Mouse (Mus musculus): ENCODE results near the gene Pla2g15.
A peak's percentile ranks its signal among the peaks of the same experiment; 100 is the strongest.
"Not testable (repeated sequence)": the region's sequence is repeated elsewhere in the genome, so short reads cannot be mapped to it uniquely, and the experiment has no call there.

Pla2g15 gene

GRCm38 (mm10) chr8:106169017-106169933 is 19.1 kb downstream of the Pla2g15 start:
- DNase-seq (ENCODE audit: low read depth), result peak; percentile 57

GRCm38 (mm10) chr8:106169934-106170480 is 19.8 kb downstream of the Pla2g15 start:
- peak; percentile 62 for DNase-seq (ENCODE audit: low read depth)

DNA sequence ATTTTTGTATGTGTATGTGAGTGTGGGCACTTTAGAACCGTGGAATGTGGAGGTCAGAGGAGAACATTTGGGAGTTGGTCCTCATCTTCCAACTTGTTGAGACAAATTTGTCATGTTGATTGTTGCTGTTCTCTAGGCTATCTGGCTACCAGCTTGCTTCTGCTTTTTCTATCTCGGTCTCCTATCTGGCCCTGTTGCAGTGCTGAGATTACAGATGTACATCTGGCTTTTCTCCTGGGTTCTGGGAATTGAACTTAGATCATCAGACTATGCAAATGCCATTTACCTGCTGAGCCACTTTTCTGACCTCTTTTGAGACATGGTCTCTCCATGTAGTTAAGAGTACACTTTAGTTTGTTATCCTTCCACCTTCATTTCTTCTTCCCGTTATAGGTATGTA is 23.4 kb downstream of the Pla2g15 start:
- DNase-seq (ENCODE audit: low read depth), result no peak

- no peak for DNase-seq (ENCODE audit: low read depth)
Measured at GRCm38 (mm10) chr8:106176891-106177290, 26.7 kb downstream of the Pla2g15 start.

DNA sequence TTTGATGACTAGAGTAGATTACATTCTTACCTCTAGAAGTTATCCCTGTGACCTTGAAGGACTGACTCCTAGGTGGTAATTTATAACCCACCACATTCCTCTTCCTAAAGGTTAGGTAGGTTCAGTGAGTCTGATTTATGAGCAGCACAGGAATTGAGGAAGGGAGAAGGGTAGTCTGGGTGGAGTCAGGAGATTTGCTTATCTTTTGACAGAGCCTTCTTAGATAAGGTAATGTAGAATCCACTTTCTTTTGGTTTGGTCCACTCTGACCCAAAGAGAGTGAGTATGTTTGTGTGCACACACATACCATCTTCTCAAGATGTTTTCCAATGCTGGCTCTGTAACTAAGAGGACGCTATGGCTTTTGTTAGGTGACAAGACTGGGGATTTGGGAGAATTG is 27.4 kb downstream of the Pla2g15 start:
- no peak for DNase-seq (ENCODE audit: low read depth)

- DNase-seq (ENCODE audit: low read depth), result no peak
Measured at GRCm38 (mm10) chr8:106178428-106178827, 28.2 kb downstream of the Pla2g15 start.

- DNase-seq (ENCODE audit: low read depth), result peak; percentile 95
Measured at GRCm38 (mm10) chr8:106185628-106186270, 35.5 kb downstream of the Pla2g15 start.

DNA sequence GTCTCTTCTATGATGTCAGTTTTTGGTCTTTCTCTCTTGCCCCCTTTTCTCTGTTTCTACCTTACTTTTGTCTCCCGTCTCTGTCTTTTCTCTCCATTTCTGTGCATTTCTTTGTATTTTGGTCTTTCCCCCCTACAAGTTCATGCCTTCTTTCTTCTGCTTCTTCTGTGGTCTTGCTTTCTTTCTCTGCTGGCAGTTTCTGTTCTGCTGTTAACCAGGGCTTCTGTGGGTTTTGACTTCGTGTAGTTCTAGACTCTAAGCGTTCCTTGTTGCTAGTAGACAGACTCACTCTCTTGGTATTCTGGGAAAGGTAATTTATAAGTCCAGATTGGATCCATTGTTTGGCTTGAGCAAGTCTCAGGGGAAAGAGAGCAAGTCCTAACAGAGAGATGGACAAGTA is 36.2 kb downstream of the Pla2g15 start:
- peak; percentile 36 for DNase-seq (ENCODE audit: low read depth)

DNA sequence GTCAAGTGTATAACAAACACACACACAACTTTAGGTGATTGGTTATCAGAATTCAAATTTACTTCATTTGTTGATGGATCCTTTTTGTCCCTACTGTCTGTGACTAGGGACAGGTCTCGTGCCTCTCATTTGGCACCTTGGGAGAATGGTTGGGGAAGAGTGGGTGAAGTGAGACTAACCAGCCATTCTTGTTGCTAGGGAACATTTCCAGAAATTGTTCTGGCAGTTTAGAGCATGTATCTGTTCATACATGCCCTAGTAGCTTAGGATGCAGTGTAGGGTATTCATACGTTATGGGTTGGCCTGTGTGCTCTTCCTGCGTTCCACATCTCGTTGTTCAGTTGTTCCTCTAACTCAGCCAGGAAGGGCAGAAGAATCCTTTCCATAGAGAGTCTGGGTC is 39.0 kb downstream of the Pla2g15 start:
- no peak for DNase-seq (ENCODE audit: low read depth)

DNA sequence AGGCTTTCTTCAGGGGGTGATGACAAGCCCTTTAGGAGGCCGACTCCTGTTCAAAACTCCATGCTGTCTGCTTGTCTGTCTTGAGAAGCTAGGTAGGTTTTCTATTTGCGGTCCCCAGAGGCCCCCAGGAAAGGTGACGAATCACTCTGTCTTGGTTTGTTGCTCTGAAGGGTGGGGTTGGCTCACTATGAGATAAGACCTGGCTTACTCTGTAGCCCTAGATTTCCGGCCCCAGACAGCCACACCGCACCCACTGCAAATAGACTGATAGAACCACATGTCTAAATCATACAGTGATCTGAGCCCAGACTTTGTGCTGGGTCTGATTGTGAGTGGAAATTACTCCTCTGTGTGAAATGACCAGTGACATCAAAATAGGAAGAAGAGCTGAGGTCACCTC is 41.4 kb downstream of the Pla2g15 start:
- DNase-seq (ENCODE audit: low read depth), result no peak

DNA sequence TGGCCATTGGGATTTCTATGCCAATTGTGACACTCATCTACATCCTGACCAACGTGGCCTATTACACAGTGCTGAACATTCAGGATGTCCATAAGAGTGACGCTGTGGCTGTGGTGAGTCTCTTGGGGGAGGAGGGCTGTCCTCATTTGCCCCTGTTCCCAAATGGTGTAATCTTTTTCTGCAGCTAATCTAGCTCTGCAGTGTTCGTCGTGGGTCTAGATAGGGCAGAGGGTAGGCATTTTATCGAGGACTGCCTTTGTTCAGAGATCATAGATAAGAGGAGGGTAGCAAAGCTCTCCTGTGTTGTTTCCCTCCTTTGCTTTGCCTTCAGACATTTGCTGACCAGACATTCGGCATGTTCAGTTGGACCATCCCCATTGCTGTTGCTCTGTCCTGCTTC is 43.0 kb downstream of the Pla2g15 start:
- no peak for DNase-seq (ENCODE audit: low read depth)

GRCm38 (mm10) chr8:106194062-106194461 is 43.9 kb downstream of the Pla2g15 start:
- DNase-seq (ENCODE audit: low read depth), result no peak

- peak; percentile 89 for DNase-seq (ENCODE audit: low read depth)
Measured at GRCm38 (mm10) chr8:106198741-106199140, 48.5 kb downstream of the Pla2g15 start.

GRCm38 (mm10) chr8:106199596-106199995 is 49.4 kb downstream of the Pla2g15 start:
- DNase-seq (ENCODE audit: low read depth), result not testable (repeated sequence)

DNA sequence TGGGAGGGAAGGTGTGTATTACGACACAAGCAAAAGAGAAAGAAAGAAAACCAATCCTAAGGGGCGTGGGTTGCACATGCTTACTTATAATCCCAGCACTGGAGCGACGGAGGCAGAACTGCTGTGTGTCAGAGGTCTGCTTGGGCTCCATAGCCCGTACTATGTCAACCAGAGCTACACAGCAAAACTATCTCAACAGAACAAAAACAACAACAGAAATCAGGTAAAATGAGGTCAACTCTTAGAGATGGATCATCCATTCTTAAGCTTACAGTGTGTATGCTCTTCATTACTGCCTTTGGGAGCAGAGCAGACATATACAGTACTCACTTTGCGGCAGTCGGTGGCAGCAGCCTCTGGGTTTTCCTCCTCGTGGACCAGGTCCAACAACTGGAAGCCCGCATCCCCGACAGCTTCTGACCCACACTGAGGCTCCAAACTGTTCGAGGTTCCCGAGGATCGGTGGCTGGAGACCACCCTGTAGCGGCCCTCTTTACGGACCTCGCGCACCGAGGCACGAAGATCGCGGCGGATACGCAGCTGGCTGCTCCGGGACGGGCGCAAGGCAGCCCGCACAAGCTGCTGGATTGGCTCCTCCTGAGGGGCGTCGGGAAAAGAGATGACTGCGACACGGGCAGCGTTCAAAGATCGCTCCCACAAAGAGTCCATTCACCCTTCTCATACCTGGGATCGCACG is 60.0 kb downstream of the Pla2g15 start:
- DNase-seq (ENCODE audit: low read depth), result peak; percentile 71

DNA sequence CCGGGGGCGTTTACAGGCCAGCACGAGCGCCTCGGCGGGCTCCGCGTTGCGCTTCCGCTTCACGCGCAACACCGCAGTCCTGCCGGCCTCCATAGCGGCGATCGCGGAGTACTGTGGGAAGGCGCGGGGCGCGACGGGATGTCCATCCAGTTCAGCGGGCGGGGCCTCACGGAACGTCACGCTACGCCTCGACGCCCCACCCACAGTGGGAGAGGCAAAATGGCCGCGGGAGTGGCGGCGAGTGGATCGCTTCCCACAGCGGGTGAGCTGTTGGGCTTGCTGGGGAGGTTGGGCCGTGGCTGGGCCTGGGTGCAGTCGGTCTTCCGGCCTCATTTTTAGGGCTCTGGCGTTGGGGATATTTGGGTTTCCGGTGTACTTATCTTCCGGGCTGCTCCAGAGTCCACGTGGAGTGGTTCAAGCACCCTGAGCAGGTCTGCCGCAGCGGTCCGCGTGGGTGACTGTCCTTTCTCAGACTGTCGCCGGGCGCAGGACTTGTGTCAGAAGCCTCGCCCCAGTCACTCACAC is 60.7 kb downstream of the Pla2g15 start, which contains the start of the genes Slc7a6os and Prmt7:
Gene Slc7a6os (minus strand): TSS at position 115 of the 525 bp plus-strand sequence.
Gene Prmt7 (plus strand): TSS at position 116 of the 525 bp plus-strand sequence.
- peak; percentile 98 for DNase-seq (ENCODE audit: low read depth)

DNA sequence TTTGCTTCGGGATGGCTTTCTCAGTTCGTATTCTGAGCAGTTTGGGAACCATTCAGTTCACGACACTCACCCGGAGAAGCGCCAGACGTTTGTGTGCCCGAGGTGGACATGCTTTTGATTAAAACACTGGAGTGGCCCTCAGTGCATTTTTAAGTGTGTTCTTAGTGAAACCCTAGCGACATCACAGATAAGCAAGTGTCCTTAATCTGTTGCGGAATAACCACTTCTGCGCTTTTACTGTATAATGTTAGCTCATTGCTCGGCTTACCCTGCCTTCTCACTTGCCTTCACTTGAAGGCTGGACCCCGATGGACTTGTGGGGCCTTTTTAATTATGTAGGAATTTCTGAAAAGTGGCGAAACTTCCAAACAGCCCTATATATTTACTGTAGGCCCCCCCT is 61.2 kb downstream of the Pla2g15 start:
- DNase-seq (ENCODE audit: low read depth), result no peak

GRCm38 (mm10) chr8:106213959-106214358 is 63.8 kb downstream of the Pla2g15 start:
- no peak for DNase-seq (ENCODE audit: low read depth)
